Mouse (Mus musculus): ENCODE measurements around the gene Klhdc10. TPM values are rescaled to one million over a fixed set of nuclear protein-coding genes. Genes with fewer than 3 reads are reported as not detected.

The Klhdc10 gene
- total RNA-seq, 2 experiments from 2014 or later, result 7.5 to 18.4 TPM

- ATAC-seq (replicated peaks; ENCODE audit: low FRiP score, poor library complexity, severe bottlenecking), result no peak
These were observed 60.2 kb downstream of the Klhdc10 start for GRCm38 (mm10) chr6:30461755-30462344.

- no peak for ATAC-seq (replicated peaks; ENCODE audit: low FRiP score, poor library complexity, severe bottlenecking)
These were observed 61.2 kb downstream of the Klhdc10 start for GRCm38 (mm10) chr6:30462822-30463221.

- ATAC-seq (replicated peaks; ENCODE audit: low FRiP score, poor library complexity, severe bottlenecking), result no peak
These were observed 63.9 kb downstream of the Klhdc10 start for GRCm38 (mm10) chr6:30465586-30465985.

DNA sequence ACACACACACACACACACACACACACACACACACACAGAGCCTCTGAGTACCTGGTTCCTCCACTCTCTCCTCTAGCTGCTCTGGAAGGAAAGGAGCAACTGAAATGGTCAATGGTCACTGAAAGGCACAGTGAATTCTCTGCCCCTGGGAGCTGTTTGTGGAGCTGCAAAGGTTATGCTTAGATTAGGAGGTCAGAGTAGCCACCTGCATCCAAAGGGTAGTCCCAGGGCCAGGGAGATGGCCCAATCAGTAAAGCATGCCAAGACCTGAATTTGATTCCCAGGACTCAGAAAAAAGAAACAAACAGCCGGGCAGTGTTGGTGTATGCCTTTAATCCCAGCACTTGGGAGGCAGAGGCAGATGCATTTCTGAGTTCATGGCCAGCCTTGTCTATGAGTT, 66.4 kb downstream of the Klhdc10 start:
- ATAC-seq (replicated peaks; ENCODE audit: low FRiP score, poor library complexity, severe bottlenecking), result no peak

GRCm38 (mm10) chr6:30468684-30469083, 67.0 kb downstream of the Klhdc10 start:
- no peak for ATAC-seq (replicated peaks; ENCODE audit: low FRiP score, poor library complexity, severe bottlenecking)

- no peak for ATAC-seq (replicated peaks; ENCODE audit: low FRiP score, poor library complexity, severe bottlenecking)
These were observed 67.7 kb downstream of the Klhdc10 start for GRCm38 (mm10) chr6:30469370-30469769.

GRCm38 (mm10) chr6:30471706-30472105, 70.0 kb downstream of the Klhdc10 start:
- no peak for ATAC-seq (replicated peaks; ENCODE audit: low FRiP score, poor library complexity, severe bottlenecking)

DNA sequence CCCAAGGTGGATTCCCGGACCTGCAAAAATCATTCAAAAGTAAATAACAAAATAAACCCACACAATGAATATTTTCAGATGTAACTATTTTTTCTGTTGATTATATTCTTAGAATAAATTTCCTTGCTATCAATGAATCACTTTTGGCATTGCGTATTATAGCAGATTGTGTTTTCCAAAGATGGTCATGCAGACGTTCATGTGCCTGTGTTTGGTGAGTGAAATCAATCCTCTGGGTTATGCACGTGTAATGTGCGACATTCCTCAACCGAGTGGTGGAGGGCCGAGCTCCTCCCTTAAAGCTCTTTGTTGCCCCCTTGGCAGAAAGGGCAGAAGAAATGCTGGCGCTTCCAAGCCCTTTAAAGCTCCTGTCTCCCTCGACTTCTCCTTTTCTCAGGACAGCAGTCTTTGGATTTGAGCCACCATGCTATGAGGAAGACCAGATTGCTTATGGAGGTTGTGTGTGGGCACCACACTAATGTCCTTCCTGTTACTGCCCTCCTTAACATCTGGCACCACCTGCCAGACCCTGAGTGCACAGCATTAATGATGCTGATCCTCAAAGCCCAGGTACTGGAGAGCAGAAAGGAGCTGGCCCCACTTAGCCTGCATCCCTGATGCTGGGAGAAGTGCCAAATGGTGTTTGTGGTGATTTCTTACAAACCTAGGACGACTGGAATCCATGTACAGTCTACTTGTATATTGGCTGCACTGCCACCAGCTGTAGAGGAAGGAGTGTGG, 74.5 kb downstream of the Klhdc10 start:
- no peak for ATAC-seq (replicated peaks; ENCODE audit: low FRiP score, poor library complexity, severe bottlenecking)

DNA sequence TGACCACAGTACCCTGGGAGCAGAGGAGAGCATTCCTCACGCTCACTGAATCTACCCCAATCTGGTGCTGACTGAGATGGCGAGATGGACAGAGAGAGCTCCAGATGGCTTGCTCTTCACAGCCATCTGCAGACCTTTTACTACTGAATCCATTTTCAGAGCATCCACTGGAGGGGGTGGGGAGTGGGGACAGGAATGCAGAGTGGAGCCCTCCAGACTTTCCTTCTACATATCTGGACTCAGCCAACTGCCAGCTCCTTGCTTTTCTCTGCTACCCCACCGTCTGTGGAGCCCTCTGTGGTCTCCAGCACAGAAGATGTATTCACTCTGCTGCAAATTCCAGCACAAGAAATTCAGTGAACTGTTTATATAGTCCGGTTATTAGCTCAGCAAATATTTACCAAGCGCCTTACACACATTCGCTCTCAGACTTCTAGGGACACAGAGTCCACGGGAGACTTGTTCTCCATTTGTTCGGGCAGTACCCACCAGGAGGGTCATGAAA, 75.6 kb downstream of the Klhdc10 start:
- ATAC-seq (replicated peaks; ENCODE audit: low FRiP score, poor library complexity, severe bottlenecking), result no peak

GRCm38 (mm10) chr6:30477784-30478183, 76.1 kb downstream of the Klhdc10 start:
- no peak for ATAC-seq (replicated peaks; ENCODE audit: low FRiP score, poor library complexity, severe bottlenecking)

GRCm38 (mm10) chr6:30479418-30479817, 77.8 kb downstream of the Klhdc10 start:
- no peak for ATAC-seq (replicated peaks; ENCODE audit: low FRiP score, poor library complexity, severe bottlenecking)

- no peak for ATAC-seq (replicated peaks; ENCODE audit: low FRiP score, poor library complexity, severe bottlenecking)
These were observed 81.2 kb downstream of the Klhdc10 start for GRCm38 (mm10) chr6:30482908-30483307.

GRCm38 (mm10) chr6:30486504-30486903, 84.8 kb downstream of the Klhdc10 start:
- no peak for ATAC-seq (replicated peaks; ENCODE audit: low FRiP score, poor library complexity, severe bottlenecking)

DNA sequence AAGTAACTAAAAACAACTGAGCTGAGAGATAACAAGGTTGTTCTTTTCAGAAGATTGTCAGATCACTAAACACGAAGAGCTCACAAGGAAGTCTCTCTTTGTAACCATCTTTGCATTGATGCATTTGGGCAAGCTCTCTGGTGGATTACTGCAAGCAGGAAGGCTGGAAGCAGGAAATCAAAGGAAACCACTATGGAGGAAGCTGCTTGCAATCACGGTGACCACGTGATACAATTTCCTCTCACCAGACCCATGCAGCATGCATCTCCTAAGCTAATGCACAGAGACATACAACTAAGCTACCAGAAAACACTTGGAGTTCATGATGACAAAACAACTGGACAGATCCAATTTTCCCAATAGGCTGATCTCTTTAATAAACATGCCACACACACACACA, 97.4 kb downstream of the Klhdc10 start:
- no peak for ATAC-seq (replicated peaks; ENCODE audit: low FRiP score, poor library complexity, severe bottlenecking)

Other genes starting within 250 kb of the Klhdc10 start
- gene Ube2h, start 97.3 kb upstream of the Klhdc10 start, total RNA-seq (2015; ENCODE audit: low replicate concordance), result 230 and 271 TPM in 2 replicates
- 407 and 551 TPM in 2 replicates for gene Ube2h, start 97.3 kb upstream of the Klhdc10 start, total RNA-seq (2017; ENCODE audit: low replicate concordance)
- 6.3 and 17.7 TPM in 2 replicates for gene Zc3hc1, start 10.8 kb upstream of the Klhdc10 start, total RNA-seq (2015; ENCODE audit: low replicate concordance)
- 5.5 and 12.5 TPM in 2 replicates for gene Zc3hc1, start 10.8 kb upstream of the Klhdc10 start, total RNA-seq (2017; ENCODE audit: low replicate concordance)
- 19.4 and 22.2 TPM in 2 replicates for gene Tmem209, start 107.9 kb downstream of the Klhdc10 start, total RNA-seq (2015; ENCODE audit: low replicate concordance)
- gene Tmem209, start 107.9 kb downstream of the Klhdc10 start, total RNA-seq (2017; ENCODE audit: low replicate concordance), result 15.9 and 16.3 TPM in 2 replicates
- gene Ssmem1, start 108.0 kb downstream of the Klhdc10 start, total RNA-seq (2015; ENCODE audit: low replicate concordance), result not detected in 2 replicates
- 1.3 TPM in 1 of 2 replicates, not detected in the other for gene Ssmem1, start 108.0 kb downstream of the Klhdc10 start, total RNA-seq (2017; ENCODE audit: low replicate concordance)
- gene Cpa2, start 139.7 kb downstream of the Klhdc10 start, total RNA-seq (2015; ENCODE audit: low replicate concordance), result not detected in 2 replicates
- not detected in 2 replicates for gene Cpa2, start 139.7 kb downstream of the Klhdc10 start, total RNA-seq (2017; ENCODE audit: low replicate concordance)
- not detected in 2 replicates for gene Cpa4, start 166.5 kb downstream of the Klhdc10 start, total RNA-seq (2015; ENCODE audit: low replicate concordance)
- gene Cpa4, start 166.5 kb downstream of the Klhdc10 start, total RNA-seq (2017; ENCODE audit: low replicate concordance), result not detected in 2 replicates
- gene Cpa5, start 209.1 kb downstream of the Klhdc10 start, total RNA-seq (2015; ENCODE audit: low replicate concordance), result 1.3 TPM in 1 of 2 replicates, not detected in the other
- not detected in 2 replicates for gene Cpa5, start 209.1 kb downstream of the Klhdc10 start, total RNA-seq (2017; ENCODE audit: low replicate concordance)
- gene Cpa1, start 237.3 kb downstream of the Klhdc10 start, total RNA-seq (2015; ENCODE audit: low replicate concordance), result not detected in 2 replicates
- gene Cpa1, start 237.3 kb downstream of the Klhdc10 start, total RNA-seq (2017; ENCODE audit: low replicate concordance), result not detected in 2 replicates

Data from erythroblast, adult 5-6 weeks (primary cell).